Comparison of ENCODE assay signal across 10 mouse cellular contexts in genomic region chr1:74894966-74895365, GRCm38 (mm10). TPM values are rescaled to one million over a fixed set of nuclear protein-coding genes. Genes with fewer than 3 reads are reported as not detected.
DNase-seq lines count a peak whose midpoint lies in the region; ATAC-seq and TF ChIP-seq lines count a peak whose summit lies in the region.
"Had no signal": no experiment of that assay in that cellular context is flagged by ENCODE, and none has a peak within 500 bp of the region (broad histone marks: within the 10 kb centered on the region; RNA-seq: fewer than 3 reads in every experiment).

No protein-coding gene starts in this region.

- no peaks in the 10 kb centered on the region for H3K9me3 ChIP-seq in G1E (replicated peaks)
- H3K9me3 ChIP-seq: embryonic facial prominence, embryonic 15.5 days; limb, embryonic 15.5 days had no signal

- TF ChIP-seq CTCF in kidney, adult 2 months (conservative IDR thresholded peaks at IDR 0.05; ENCODE audit: insufficient read depth, insufficient read length, low read depth, low read length), result peak; percentile 58
- peak; percentile 63 for TF ChIP-seq CTCF in G1E (IDR thresholded peaks at IDR 0.05; ENCODE audit: low read depth, low read length)

- no peak for TF ChIP-seq POLR2A in kidney, adult 2 months (IDR thresholded peaks at IDR 0.05; ENCODE audit: low read depth, low read length)

- no peaks in the 10 kb centered on the region; the same call in 1 of the 2 replicates for H3K27me3 ChIP-seq in kidney, adult 2 months (replicated peaks; ENCODE audit: control insufficient read depth, insufficient read depth, low read length)
- peaks cover 11% of the 10 kb centered on the region; the same call in 1 of the 2 replicates for H3K27me3 ChIP-seq in G1E (ENCODE audit: insufficient read depth, low read length)

- no peak overlapping the region for H3K4me3 ChIP-seq in kidney, adult 2 months (ENCODE audit: insufficient read depth, low read depth, low read length)
- H3K4me3 ChIP-seq in G1E (ENCODE audit: low read depth, low read length), result no peak overlapping the region
- H3K4me3 ChIP-seq: embryonic facial prominence, embryonic 15.5 days; limb, embryonic 15.5 days had no signal

- no peaks in the 10 kb centered on the region for H3K36me3 ChIP-seq in kidney, adult 2 months (ENCODE audit: control insufficient read depth, insufficient read depth, low read length)
- no peaks in the 10 kb centered on the region for H3K36me3 ChIP-seq in G1E (replicated peaks)
- H3K36me3 ChIP-seq: embryonic facial prominence, embryonic 15.5 days; limb, embryonic 15.5 days had no signal

- WGBS in kidney, adult 2 months, result 24% methylated on average over 4 of the region's 4 CpGs

- intact Hi-C loops in left cerebral cortex, postnatal 10 days (cut with DNase I), result no loop called here

- DNase-seq in kidney, adult 2 months, result peak; percentile 58
- no peak for DNase-seq in kidney, adult 11 months
- DNase-seq in G1E (ENCODE audit: low spot score), result peak; percentile 61
- peak; percentile 28 for DNase-seq in c-Kit-positive CD71-positive TER-119-positive erythroid progenitor cells, embryonic 14.5 days (ENCODE audit: low spot score)
- peak; percentile 66 for DNase-seq in gastrocnemius, postnatal 10 days
- DNase-seq in left cerebral cortex, postnatal 10 days (ENCODE audit: extremely low spot score in 1 of 2, low spot score in 2 of 2), result peak; percentile 35 to 79
- peak; percentile 76 for DNase-seq in neural tube, embryonic 10.5 days (ENCODE audit: extremely low spot score, low spot score)
- DNase-seq in thymus, postnatal 36 days, result peak; percentile 30 to 35

- no peak overlapping the region for H3K27ac ChIP-seq in kidney, adult 2 months (ENCODE audit: insufficient read depth, low read depth, low read length)
- H3K27ac ChIP-seq: embryonic facial prominence, embryonic 15.5 days; limb, embryonic 15.5 days had no signal

- ATAC-seq in G1E (ENCODE audit: extremely low read depth, insufficient number of reproducible peaks, low FRiP score, poor library complexity, severe bottlenecking), result no peak

- H3K4me1 ChIP-seq in kidney, adult 2 months (ENCODE audit: control insufficient read depth, insufficient read depth, low read length), result 0 out of 2 replicates have a peak, but pooled peaks cover 4% of the 10 kb centered on the region
- H3K4me1 ChIP-seq in G1E (ENCODE audit: insufficient read depth, low read depth, low read length), result no peaks in the 10 kb centered on the region

RNA-seq across cellular contexts. Expression of gene Cryba2, which starts 2.0 kb away (rescaled TPM):
- not detected in 2 replicates for polyA plus RNA-seq in kidney, adult 2 months (2012; rRNA removed)
- not detected in 2 replicates for total RNA-seq in G1E (2014; fragmentation: Nextera tagmentation)
- not detected in 2 replicates for total RNA-seq in G1E (2017)
- polyA plus RNA-seq in G1E (2012), result not detected in 2 replicates
- not detected for total RNA-seq in gastrocnemius, postnatal 10 days (2021)
- not detected for total RNA-seq in left cerebral cortex, postnatal 10 days (2021)

RNA-seq across cellular contexts. Expression of gene Fev, which starts 9.7 kb away (rescaled TPM):
- polyA plus RNA-seq in kidney, adult 2 months (2012; rRNA removed), result not detected in 2 replicates
- total RNA-seq in G1E (2014; fragmentation: Nextera tagmentation) (not detected in 2 replicates), G1E (2017) (0.33 TPM in 1 of 2 replicates, not detected in the other)
- polyA plus RNA-seq in G1E (2012), result not detected in 2 replicates
- not detected for total RNA-seq in gastrocnemius, postnatal 10 days (2021)
- not detected for total RNA-seq in left cerebral cortex, postnatal 10 days (2021)

RNA-seq across cellular contexts. Expression of gene Cdk5r2, which starts 40.2 kb away (rescaled TPM):
- 0.14 and 0.31 TPM in 2 replicates for polyA plus RNA-seq in kidney, adult 2 months (2012; rRNA removed)
- total RNA-seq in G1E (2014; fragmentation: Nextera tagmentation) (not detected in 2 replicates), G1E (2017) (0.06 TPM in 1 of 2 replicates, not detected in the other)
- polyA plus RNA-seq in G1E (2012), result not detected in 2 replicates
- under 1 TPM; 0.52 to 0.56 TPM for total RNA-seq in gastrocnemius, postnatal 10 days (2021)
- total RNA-seq in left cerebral cortex, postnatal 10 days (2021), result 100 to 1,000 TPM; 474 to 481 TPM
- polyA plus RNA-seq: limb, embryonic 15.5 days had no signal

RNA-seq across cellular contexts. Expression of gene Cfap65, which starts 40.4 kb away (rescaled TPM):
- 1.6 and 2.4 TPM in 2 replicates for polyA plus RNA-seq in kidney, adult 2 months (2012; rRNA removed)
- total RNA-seq in G1E (2014; fragmentation: Nextera tagmentation) (not detected in 2 replicates), G1E (2017) (0.11 and 0.12 TPM in 2 replicates)
- polyA plus RNA-seq in G1E (2012), result not detected in 2 replicates
- total RNA-seq in gastrocnemius, postnatal 10 days (2021), result not detected
- total RNA-seq in left cerebral cortex, postnatal 10 days (2021), result 1 to 10 TPM; 1.6 to 2.1 TPM
- polyA plus RNA-seq: limb, embryonic 15.5 days had no signal

RNA-seq across cellular contexts. Expression of gene Ihh, which starts 56.5 kb away (rescaled TPM):
- 30.3 and 43.5 TPM in 2 replicates for polyA plus RNA-seq in kidney, adult 2 months (2012; rRNA removed)
- total RNA-seq in G1E (2014; fragmentation: Nextera tagmentation), result not detected in 2 replicates
- 0.17 and 0.27 TPM in 2 replicates for total RNA-seq in G1E (2017)
- 0.08 and 0.13 TPM in 2 replicates for polyA plus RNA-seq in G1E (2012)
- total RNA-seq in gastrocnemius, postnatal 10 days (2021), result under 1 TPM; 0.16 to 0.23 TPM
- total RNA-seq in left cerebral cortex, postnatal 10 days (2021), result under 1 TPM; 0.45 to 0.47 TPM

Comparison
In these comparisons a context has a peak if more than half of its experiments do, and no peak if none do; other contexts are left out.
1. RNA of gene Cdk5r2, which starts 40.2 kb away (total RNA-seq): 474 to 481 TPM in left cerebral cortex, postnatal 10 days; 0.52 to 0.56 TPM in gastrocnemius, postnatal 10 days and 0.06 TPM in G1E; every median in the first group is over 100 times any median in the second.